Mouse (Mus musculus) ovary, adult 18-20 months (tissue): ENCODE measurements around the gene Clcn6.

Experiments used
- DNase-seq: peaks from one replicate; pipeline ENCODE4 v3.0.0; 2022; ENCODE audit warnings: low spot score, mixed read lengths

Clcn6 gene

GRCm38 (mm10) chr4:148040029-148040830 lies 1.6 kb upstream of the Clcn6 start:
- DNase-seq, result no peak

GRCm38 (mm10) chr4:148039254-148040028 lies 820 bp upstream of the Clcn6 start:
- DNase-seq, result no peak

- DNase-seq, result no peak
These were observed 482 bp downstream of the Clcn6 start for GRCm38 (mm10) chr4:148038079-148038599.

GRCm38 (mm10) chr4:148035440-148035839 lies 3.2 kb downstream of the Clcn6 start:
- DNase-seq, result no peak

GRCm38 (mm10) chr4:148033858-148034410 lies 4.7 kb downstream of the Clcn6 start:
- DNase-seq, result no peak

- DNase-seq, result no peak
These were observed 8.1 kb downstream of the Clcn6 start for GRCm38 (mm10) chr4:148030506-148030905.

- DNase-seq, result no peak
These were observed 9.3 kb downstream of the Clcn6 start for GRCm38 (mm10) chr4:148029297-148029696.

GRCm38 (mm10) chr4:148024003-148024402 lies 14.6 kb downstream of the Clcn6 start:
- no peak for DNase-seq

- DNase-seq, result no peak
These were observed 20.2 kb downstream of the Clcn6 start for GRCm38 (mm10) chr4:148018410-148018809.

GRCm38 (mm10) chr4:148016981-148017380 lies 21.6 kb downstream of the Clcn6 start:
- no peak for DNase-seq

- no peak for DNase-seq
These were observed 23.2 kb downstream of the Clcn6 start for GRCm38 (mm10) chr4:148015418-148015817.

- DNase-seq, result no peak
These were observed 26.4 kb downstream of the Clcn6 start for GRCm38 (mm10) chr4:148012216-148012615.

GRCm38 (mm10) chr4:148011332-148011731 lies 27.3 kb downstream of the Clcn6 start:
- no peak for DNase-seq

GRCm38 (mm10) chr4:148009641-148010040 lies 29.0 kb downstream of the Clcn6 start:
- DNase-seq, result no peak

GRCm38 (mm10) chr4:148008412-148008811 lies 30.2 kb downstream of the Clcn6 start:
- DNase-seq, result no peak

GRCm38 (mm10) chr4:148004361-148004760 lies 34.3 kb downstream of the Clcn6 start:
- DNase-seq, result no peak

- DNase-seq, result no peak
These were observed 36.8 kb downstream of the Clcn6 start for GRCm38 (mm10) chr4:148001866-148002265.

- no peak for DNase-seq
These were observed 37.4 kb downstream of the Clcn6 start for GRCm38 (mm10) chr4:148001013-148001789.

GRCm38 (mm10) chr4:148000202-148000772 lies 38.3 kb downstream of the Clcn6 start, which contains the start of gene Nppa:
TSS of gene Nppa (plus strand) at chr4:148000722.
- no peak for DNase-seq

- no peak for DNase-seq
These were observed 43.3 kb downstream of the Clcn6 start for GRCm38 (mm10) chr4:147995311-147995710.

GRCm38 (mm10) chr4:147993571-147994095 lies 45.0 kb downstream of the Clcn6 start:
- no peak for DNase-seq
